Mouse (Mus musculus): Measurements from ENCODE around the gene Cic.

GRCm38 (mm10) chr7:25322058-25322484 lies 54.6 kb downstream of the Cic start:
- TF ChIP-seq GATA1 (IDR thresholded peaks at IDR 0.05; ENCODE audit: borderline replicate concordance, low read length) (no peak), FLI1 (IDR thresholded peaks at IDR 0.05; ENCODE audit: low read length) (no peak)
